Mouse (Mus musculus) small intestine, adult 2 months (tissue): Measurements from ENCODE around the gene A630076J17Rik.

Source experiments
- CTCF ChIP-seq: fragments of 200-500 bp; IDR thresholded peaks from 2 replicates; pipeline ENCODE4 v1.5.1; 2012; ENCODE audit warnings: low read depth, mild to moderate bottlenecking, control low read depth, inconsistent platforms, low read length, moderate library complexity, mixed read lengths; ENCODE audit not compliant: insufficient replicate concordance, insufficient read length; ENCODE audit errors: extremely low read depth
- POLR2A ChIP-seq: fragments of 200-500 bp; IDR thresholded peaks from 2 replicates; pipeline ENCODE4 v1.6.1; 2012; ENCODE audit warnings: low read depth, mild to moderate bottlenecking, control low read depth, inconsistent platforms, low read length, moderate library complexity

DNA sequence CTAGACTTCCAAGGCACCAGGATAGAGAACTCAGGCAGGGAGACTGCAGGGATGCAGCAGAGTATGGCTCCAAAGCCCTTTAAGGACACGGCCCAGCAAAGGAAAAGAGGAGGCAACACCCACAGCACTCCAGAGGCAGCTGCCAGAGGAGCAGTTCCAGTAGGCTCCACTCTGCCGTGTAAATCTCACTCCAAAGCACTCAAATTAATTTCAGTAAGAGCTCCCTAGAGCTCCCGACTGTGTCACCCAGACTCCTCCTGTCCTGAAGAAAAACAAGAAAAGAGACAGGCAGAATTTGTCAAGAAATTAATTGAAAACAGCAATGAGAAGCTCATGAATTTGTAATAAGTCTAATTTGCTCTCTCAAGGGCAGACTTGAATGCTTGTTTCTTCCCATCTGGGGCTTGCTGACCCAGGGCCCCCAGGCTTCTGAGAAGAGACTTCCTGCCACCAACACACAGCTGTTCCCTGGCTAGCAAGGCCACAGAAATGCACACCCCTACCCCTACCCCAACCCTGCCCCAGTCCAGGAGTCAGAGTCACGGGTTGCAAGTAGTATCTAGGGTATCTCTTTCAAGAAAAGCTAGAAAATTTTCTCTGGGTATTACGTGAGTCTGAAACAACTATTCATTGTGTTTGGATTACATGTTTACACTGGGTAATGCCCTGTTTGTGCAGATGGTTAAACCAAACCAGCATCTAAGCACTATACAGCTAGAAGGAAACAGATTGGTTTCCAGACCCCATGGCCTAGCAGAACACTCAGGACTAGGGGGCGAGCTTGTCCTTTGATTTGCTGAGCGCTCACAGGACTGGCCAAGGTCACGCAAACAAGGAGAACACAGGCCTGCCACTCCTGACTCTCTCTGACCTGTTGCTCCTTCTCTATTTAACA, 30.8 kb downstream of the A630076J17Rik start:
- no peak for TF ChIP-seq POLR2A
- no peak for TF ChIP-seq CTCF
